Mouse (Mus musculus): ENCODE measurements around the gene Vwa3a.

The Vwa3a gene

GRCm38 (mm10) chr7:120746821-120747220, 7.7 kb downstream of the Vwa3a start:
- DNase-seq (ENCODE audit: low read depth, low spot score): no peak

GRCm38 (mm10) chr7:120748478-120748877, 9.4 kb downstream of the Vwa3a start:
- DNase-seq (ENCODE audit: low read depth, low spot score): no peak

- no peak for DNase-seq (ENCODE audit: low read depth, low spot score)
These were observed 12.2 kb downstream of the Vwa3a start for GRCm38 (mm10) chr7:120751330-120751729.

- DNase-seq (ENCODE audit: low read depth, low spot score): no peak
These were observed 12.8 kb downstream of the Vwa3a start for GRCm38 (mm10) chr7:120751906-120752305.

- peak; percentile 58 for DNase-seq (ENCODE audit: low read depth, low spot score)
These were observed 15.6 kb downstream of the Vwa3a start for GRCm38 (mm10) chr7:120754671-120755070.

- DNase-seq (ENCODE audit: low read depth, low spot score): no peak
These were observed 28.3 kb downstream of the Vwa3a start for GRCm38 (mm10) chr7:120767369-120767768.

GRCm38 (mm10) chr7:120771389-120771788, 32.3 kb downstream of the Vwa3a start:
- no peak for DNase-seq (ENCODE audit: low read depth, low spot score)

- DNase-seq (ENCODE audit: low read depth, low spot score): no peak
These were observed 38.9 kb downstream of the Vwa3a start for GRCm38 (mm10) chr7:120778012-120778411.

GRCm38 (mm10) chr7:120795544-120795943, 56.4 kb downstream of the Vwa3a start:
- DNase-seq (ENCODE audit: low read depth, low spot score): no peak

GRCm38 (mm10) chr7:120796369-120796768, 57.3 kb downstream of the Vwa3a start:
- no peak for DNase-seq (ENCODE audit: low read depth, low spot score)

- DNase-seq (ENCODE audit: low read depth, low spot score): no peak
These were observed 64.2 kb downstream of the Vwa3a start for GRCm38 (mm10) chr7:120803268-120803667.

- DNase-seq (ENCODE audit: low read depth, low spot score): no peak
These were observed 70.6 kb downstream of the Vwa3a start for GRCm38 (mm10) chr7:120809705-120810104.

- no peak for DNase-seq (ENCODE audit: low read depth, low spot score)
These were observed 72.8 kb downstream of the Vwa3a start, which contains the start of gene Gm5737 for GRCm38 (mm10) chr7:120811834-120812415. Gm5737 (plus strand) TSS chr7:120812365.

GRCm38 (mm10) chr7:120817552-120817951, 78.4 kb downstream of the Vwa3a start:
- no peak for DNase-seq (ENCODE audit: low read depth, low spot score)

GRCm38 (mm10) chr7:120819386-120819785, 80.3 kb downstream of the Vwa3a start:
- no peak for DNase-seq (ENCODE audit: low read depth, low spot score)

- DNase-seq (ENCODE audit: low read depth, low spot score): no peak
These were observed 84.1 kb downstream of the Vwa3a start for GRCm38 (mm10) chr7:120823248-120823647.

- DNase-seq (ENCODE audit: low read depth, low spot score): no peak
These were observed 86.0 kb downstream of the Vwa3a start for GRCm38 (mm10) chr7:120825097-120825496.

GRCm38 (mm10) chr7:120826408-120826807, 87.3 kb downstream of the Vwa3a start:
- no peak for DNase-seq (ENCODE audit: low read depth, low spot score)

GRCm38 (mm10) chr7:120830431-120831381, 91.6 kb downstream of the Vwa3a start:
- DNase-seq (ENCODE audit: low read depth, low spot score): no peak

- DNase-seq (ENCODE audit: low read depth, low spot score): no peak
These were observed 95.3 kb downstream of the Vwa3a start for GRCm38 (mm10) chr7:120834426-120834825.

- no peak for DNase-seq (ENCODE audit: low read depth, low spot score)
These were observed 95.8 kb downstream of the Vwa3a start for GRCm38 (mm10) chr7:120834863-120835372.
